Mouse (Mus musculus): ENCODE measurements around the gene Dennd4a. TPM values are rescaled to one million over a fixed set of nuclear protein-coding genes. Genes with fewer than 3 reads are reported as not detected.

The Dennd4a gene
- polyA plus RNA-seq, 1 experiment from 2014 or later, result 42.3 TPM

DNA sequence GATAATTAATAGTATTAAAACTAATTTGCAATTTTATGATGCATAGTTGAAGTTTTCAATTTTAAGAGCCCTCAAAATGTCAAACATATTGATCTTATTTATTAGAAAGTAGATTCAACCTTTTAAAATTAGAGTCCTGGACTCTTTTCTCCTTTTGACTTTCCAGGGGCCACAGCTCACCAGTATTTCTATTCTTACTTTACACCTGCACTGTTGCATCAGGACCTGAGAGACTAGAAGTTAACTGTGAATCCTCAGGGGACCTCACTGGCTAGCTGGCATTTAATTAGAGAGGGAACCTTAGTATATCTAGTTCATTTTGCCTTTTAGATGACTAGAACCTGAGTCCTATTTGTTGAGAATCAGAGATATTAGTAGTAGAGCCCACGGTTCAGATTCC lies 38.4 kb downstream of the Dennd4a start:
- H3K36me3 ChIP-seq (ENCODE audit: control insufficient read depth, insufficient read depth), result peaks cover 48% of the 10 kb centered on the region
- ATAC-seq (ENCODE audit: low read depth), result no peak
- no peaks in the 10 kb centered on the region for H3K9me3 ChIP-seq (replicated peaks; ENCODE audit: control insufficient read depth, low read length)

DNA sequence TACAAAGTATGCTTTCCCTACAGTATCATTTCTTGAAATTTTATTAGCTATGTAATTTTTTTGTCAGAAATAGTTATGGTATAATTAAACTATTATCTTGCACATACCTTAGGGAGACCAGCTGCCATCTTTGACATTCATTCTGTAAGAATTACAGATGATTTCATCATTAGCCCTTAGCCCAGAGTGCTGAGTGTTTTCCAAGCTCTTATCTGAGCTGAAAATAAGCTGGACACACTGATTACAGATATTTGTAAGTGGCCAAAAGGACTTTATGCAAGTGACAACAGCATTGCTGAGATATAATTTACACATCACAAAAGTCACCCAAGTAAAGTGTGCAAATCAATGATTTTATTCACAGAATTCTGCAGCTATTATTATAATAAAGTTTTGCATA lies 48.9 kb downstream of the Dennd4a start:
- Histone ChIP-seq H3K4me2 (ENCODE audit: low read depth, low read length) (no peak overlapping the region), H3K4me1 (ENCODE audit: control insufficient read depth, low read depth, low read length) (no peaks in the 10 kb centered on the region), H3K27ac (ENCODE audit: low read length) (no peak overlapping the region), H3K9ac (ENCODE audit: low read depth, low read length) (no peak overlapping the region), H3K27me3 (ENCODE audit: control insufficient read depth, insufficient read depth, low read depth, low read length) (no peaks in the 10 kb centered on the region), H3K9me3 (replicated peaks; ENCODE audit: control insufficient read depth, low read length) (no peaks in the 10 kb centered on the region), H3K4me3 (ENCODE audit: low read depth, low read length) (no peak overlapping the region), H3K36me3 (ENCODE audit: control insufficient read depth, insufficient read depth) (peaks cover 40% of the 10 kb centered on the region)
- ATAC-seq (ENCODE audit: low read depth), result no peak

More for the DNA sequence above, 38.4 kb downstream of the Dennd4a start:
- H3K27ac ChIP-seq (ENCODE audit: low read length), result no peak overlapping the region
- H3K9ac ChIP-seq (ENCODE audit: low read depth, low read length), result no peak overlapping the region
- no peak overlapping the region for H3K4me2 ChIP-seq (ENCODE audit: low read depth, low read length)
- peaks cover 11% of the 10 kb centered on the region for H3K4me1 ChIP-seq (ENCODE audit: control insufficient read depth, low read depth, low read length)
- 67% methylated on average over 1 of the region's 1 CpGs for WGBS (ENCODE audit: insufficient replicate concordance)
- no peaks in the 10 kb centered on the region for H3K27me3 ChIP-seq (ENCODE audit: control insufficient read depth, insufficient read depth, low read depth, low read length)
- no peak overlapping the region for H3K4me3 ChIP-seq (ENCODE audit: low read depth, low read length)

DNA sequence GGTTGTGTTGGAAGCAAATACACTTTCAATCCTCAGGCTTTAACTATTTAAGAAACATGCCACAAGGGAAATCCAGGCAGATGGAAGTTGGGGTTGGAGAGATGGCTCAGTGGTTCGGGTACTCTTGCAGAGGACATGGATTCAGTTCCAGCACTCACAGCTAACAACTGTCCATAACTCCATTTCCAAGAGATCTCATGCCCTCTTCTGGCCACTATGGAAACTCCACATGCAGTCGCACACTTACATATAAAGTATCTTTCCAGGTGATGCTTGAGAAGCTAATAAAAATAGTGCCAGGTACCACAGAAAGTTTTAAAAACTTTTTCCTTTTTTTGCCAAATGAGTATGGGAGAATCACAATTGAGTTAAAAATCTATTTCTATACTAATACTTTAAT lies 51.5 kb downstream of the Dennd4a start:
- H3K9ac ChIP-seq (ENCODE audit: low read depth, low read length), result no peak overlapping the region
- no peaks in the 10 kb centered on the region for H3K9me3 ChIP-seq (replicated peaks; ENCODE audit: control insufficient read depth, low read length)
- H3K27ac ChIP-seq (ENCODE audit: low read length), result no peak overlapping the region
- peaks cover 47% of the 10 kb centered on the region for H3K36me3 ChIP-seq (ENCODE audit: control insufficient read depth, insufficient read depth)
- no peaks in the 10 kb centered on the region for H3K4me1 ChIP-seq (ENCODE audit: control insufficient read depth, low read depth, low read length)
- no peak for ATAC-seq (ENCODE audit: low read depth)
- no peak overlapping the region for H3K4me2 ChIP-seq (ENCODE audit: low read depth, low read length)
- WGBS (ENCODE audit: insufficient replicate concordance), result 81% methylated on average over 2 of the region's 2 CpGs
- H3K27me3 ChIP-seq (ENCODE audit: control insufficient read depth, insufficient read depth, low read depth, low read length), result no peaks in the 10 kb centered on the region
- no peak overlapping the region for H3K4me3 ChIP-seq (ENCODE audit: low read depth, low read length)

DNA sequence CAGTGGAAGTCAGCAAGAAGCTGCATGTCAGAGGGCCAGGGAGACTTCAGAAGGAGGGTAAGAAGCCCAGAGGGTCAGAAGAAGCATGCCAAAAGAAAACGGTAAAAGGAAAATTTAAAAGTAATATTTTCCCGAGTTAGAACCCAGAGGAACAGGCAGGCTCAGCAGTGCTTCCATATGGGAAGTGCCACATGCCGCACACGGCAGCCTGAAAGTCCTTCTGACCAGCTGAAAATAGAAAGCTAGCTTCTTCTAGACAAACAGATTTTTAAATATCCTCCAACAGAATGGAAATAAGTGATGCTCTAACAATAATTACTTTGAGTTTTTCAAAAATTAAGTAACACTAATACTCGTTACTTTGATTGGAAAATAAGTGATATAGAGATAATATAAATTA lies 74.9 kb downstream of the Dennd4a start:
- Histone ChIP-seq H3K36me3 (ENCODE audit: control insufficient read depth, insufficient read depth) (peaks cover 42% of the 10 kb centered on the region), H3K9ac (ENCODE audit: low read depth, low read length) (no peak overlapping the region), H3K4me1 (ENCODE audit: control insufficient read depth, low read depth, low read length) (no peaks in the 10 kb centered on the region), H3K9me3 (replicated peaks; ENCODE audit: control insufficient read depth, low read length) (no peaks in the 10 kb centered on the region), H3K27me3 (ENCODE audit: control insufficient read depth, insufficient read depth, low read depth, low read length) (no peaks in the 10 kb centered on the region), H3K4me2 (ENCODE audit: low read depth, low read length) (no peak overlapping the region), H3K27ac (ENCODE audit: low read length) (no peak overlapping the region), H3K4me3 (ENCODE audit: low read depth, low read length) (no peak overlapping the region)
- no peak for ATAC-seq (ENCODE audit: low read depth)
- WGBS (ENCODE audit: insufficient replicate concordance), result 92% methylated on average over 5 of the region's 5 CpGs

DNA sequence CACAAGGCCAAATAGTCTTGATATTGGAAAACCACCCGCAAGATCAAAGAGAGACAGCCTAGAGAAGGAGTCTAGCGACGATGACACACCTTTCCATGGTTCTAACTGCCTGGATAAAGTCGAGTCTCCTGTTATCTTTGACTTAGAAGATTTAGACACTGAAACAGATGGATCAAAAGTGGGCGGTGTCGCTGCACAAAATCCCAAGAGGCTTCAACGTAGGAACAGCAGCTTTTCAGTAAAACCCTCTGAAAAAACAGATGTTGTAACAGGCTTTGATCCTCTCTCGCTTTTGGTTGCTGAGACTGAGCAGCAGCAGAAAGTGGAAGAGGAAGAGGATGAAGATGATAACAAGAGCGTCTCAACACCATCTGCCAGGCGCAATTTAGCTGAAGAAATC lies 85.5 kb downstream of the Dennd4a start:
- Histone ChIP-seq H3K9ac (ENCODE audit: low read depth, low read length) (no peak overlapping the region), H3K4me3 (ENCODE audit: low read depth, low read length) (no peak overlapping the region), H3K27ac (ENCODE audit: low read length) (no peak overlapping the region), H3K36me3 (ENCODE audit: control insufficient read depth, insufficient read depth) (peaks cover 71% of the 10 kb centered on the region), H3K27me3 (ENCODE audit: control insufficient read depth, insufficient read depth, low read depth, low read length) (no peaks in the 10 kb centered on the region), H3K4me1 (ENCODE audit: control insufficient read depth, low read depth, low read length) (no peaks in the 10 kb centered on the region), H3K9me3 (replicated peaks; ENCODE audit: control insufficient read depth, low read length) (no peaks in the 10 kb centered on the region), H3K4me2 (ENCODE audit: low read depth, low read length) (no peak overlapping the region)
- ATAC-seq (ENCODE audit: low read depth), result no peak
- 79% methylated on average over 10 of the region's 10 CpGs for WGBS (ENCODE audit: insufficient replicate concordance)

DNA sequence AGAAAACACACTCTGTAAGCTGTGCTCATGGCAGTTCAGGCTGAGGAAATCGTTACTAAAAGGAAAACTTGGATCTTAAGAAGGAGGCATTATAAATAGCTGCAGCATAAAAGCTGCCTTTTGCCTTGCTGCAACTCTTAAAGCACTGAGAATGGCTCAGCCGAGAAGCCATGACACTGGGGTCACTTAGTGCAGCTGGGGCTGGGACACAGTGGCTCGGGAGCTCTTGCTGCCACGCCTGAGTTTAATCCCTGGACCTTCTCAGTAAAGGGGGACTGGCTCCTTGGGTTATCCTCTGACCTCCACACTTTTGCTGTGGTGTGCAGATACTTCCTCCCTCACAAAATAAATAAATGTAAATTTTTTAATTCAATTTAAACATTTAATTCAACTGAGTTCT lies 91.7 kb downstream of the Dennd4a start:
- 72% methylated on average over 4 of the region's 4 CpGs for WGBS (ENCODE audit: insufficient replicate concordance)
- Histone ChIP-seq H3K4me2 (ENCODE audit: low read depth, low read length) (no peak overlapping the region), H3K4me1 (ENCODE audit: control insufficient read depth, low read depth, low read length) (no peaks in the 10 kb centered on the region), H3K4me3 (ENCODE audit: low read depth, low read length) (no peak overlapping the region), H3K9ac (ENCODE audit: low read depth, low read length) (no peak overlapping the region), H3K27ac (ENCODE audit: low read length) (no peak overlapping the region), H3K27me3 (ENCODE audit: control insufficient read depth, insufficient read depth, low read depth, low read length) (no peaks in the 10 kb centered on the region), H3K9me3 (replicated peaks; ENCODE audit: control insufficient read depth, low read length) (no peaks in the 10 kb centered on the region), H3K36me3 (ENCODE audit: control insufficient read depth, insufficient read depth) (peaks cover 76% of the 10 kb centered on the region)
- ATAC-seq (ENCODE audit: low read depth), result no peak

DNA sequence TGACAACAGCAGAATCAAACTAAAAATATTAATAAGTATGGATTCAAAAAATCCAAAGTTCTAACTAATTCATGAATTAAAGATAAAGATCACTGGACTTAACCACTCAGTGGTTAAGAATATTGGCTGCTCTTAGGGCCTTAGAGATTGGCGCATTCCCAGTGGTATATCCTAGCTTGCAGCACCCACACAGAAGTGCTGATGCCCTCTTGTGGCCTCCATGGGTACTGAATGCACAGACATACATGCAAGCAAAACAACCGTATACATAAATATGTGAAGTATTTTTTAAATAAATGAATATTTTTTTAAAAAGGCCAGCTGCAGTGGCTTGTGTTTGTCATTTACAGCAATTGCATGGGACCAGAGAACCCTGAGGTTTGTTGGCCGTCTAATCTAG lies 92.2 kb downstream of the Dennd4a start:
- Histone ChIP-seq H3K27me3 (ENCODE audit: control insufficient read depth, insufficient read depth, low read depth, low read length) (no peaks in the 10 kb centered on the region), H3K4me1 (ENCODE audit: control insufficient read depth, low read depth, low read length) (no peaks in the 10 kb centered on the region), H3K9ac (ENCODE audit: low read depth, low read length) (no peak overlapping the region), H3K4me3 (ENCODE audit: low read depth, low read length) (no peak overlapping the region), H3K4me2 (ENCODE audit: low read depth, low read length) (no peak overlapping the region), H3K9me3 (replicated peaks; ENCODE audit: control insufficient read depth, low read length) (no peaks in the 10 kb centered on the region), H3K36me3 (ENCODE audit: control insufficient read depth, insufficient read depth) (peaks cover 74% of the 10 kb centered on the region), H3K27ac (ENCODE audit: low read length) (no peak overlapping the region)
- no peak for ATAC-seq (ENCODE audit: low read depth)
- WGBS (ENCODE audit: insufficient replicate concordance), result 70% methylated on average over 3 of the region's 3 CpGs

DNA sequence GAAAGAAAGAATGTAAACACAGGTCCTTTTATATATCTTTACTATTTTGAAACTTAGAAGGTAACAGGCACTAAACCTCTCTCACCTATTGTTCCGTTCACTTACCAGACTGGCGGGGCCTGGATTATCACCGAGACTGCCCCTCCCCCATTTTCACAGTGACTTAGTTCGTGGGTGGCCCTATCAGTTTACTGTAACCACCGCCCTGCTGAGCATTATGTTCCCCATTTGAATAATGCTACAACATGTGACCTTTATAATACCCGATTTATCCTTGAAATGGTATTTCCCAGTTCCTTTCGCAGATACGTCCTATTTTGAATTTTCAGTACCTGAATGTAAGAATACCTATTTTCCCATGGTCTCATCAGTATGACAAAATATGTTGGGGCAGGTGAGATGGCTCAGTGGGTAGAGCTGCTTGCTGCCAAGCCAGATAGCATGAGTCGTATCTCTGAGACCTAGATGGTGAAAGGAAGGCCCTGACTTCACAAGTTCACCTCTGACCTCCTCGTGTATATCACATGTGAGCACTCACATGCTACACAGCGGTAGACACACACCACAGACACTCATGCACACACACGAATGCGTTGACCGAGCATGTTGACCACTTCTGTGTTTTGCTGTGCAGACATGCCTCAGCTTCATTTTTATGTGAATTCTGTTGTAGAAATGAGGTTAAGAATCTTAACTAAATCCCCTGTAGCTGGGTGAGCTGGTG lies 93.9 kb downstream of the Dennd4a start:
- H3K4me1 ChIP-seq (ENCODE audit: control insufficient read depth, low read depth, low read length), result no peaks in the 10 kb centered on the region
- no peak overlapping the region for H3K27ac ChIP-seq (ENCODE audit: low read length)
- no peaks in the 10 kb centered on the region for H3K9me3 ChIP-seq (replicated peaks; ENCODE audit: control insufficient read depth, low read length)
- no peak overlapping the region for H3K4me3 ChIP-seq (ENCODE audit: low read depth, low read length)
- no peak overlapping the region for H3K4me2 ChIP-seq (ENCODE audit: low read depth, low read length)
- peaks cover 73% of the 10 kb centered on the region for H3K36me3 ChIP-seq (ENCODE audit: control insufficient read depth, insufficient read depth)
- no peak overlapping the region for H3K9ac ChIP-seq (ENCODE audit: low read depth, low read length)
- 76% methylated on average over 14 of the region's 14 CpGs for WGBS (ENCODE audit: insufficient replicate concordance)
- no peak for ATAC-seq (ENCODE audit: low read depth)
- no peaks in the 10 kb centered on the region for H3K27me3 ChIP-seq (ENCODE audit: control insufficient read depth, insufficient read depth, low read depth, low read length)

DNA sequence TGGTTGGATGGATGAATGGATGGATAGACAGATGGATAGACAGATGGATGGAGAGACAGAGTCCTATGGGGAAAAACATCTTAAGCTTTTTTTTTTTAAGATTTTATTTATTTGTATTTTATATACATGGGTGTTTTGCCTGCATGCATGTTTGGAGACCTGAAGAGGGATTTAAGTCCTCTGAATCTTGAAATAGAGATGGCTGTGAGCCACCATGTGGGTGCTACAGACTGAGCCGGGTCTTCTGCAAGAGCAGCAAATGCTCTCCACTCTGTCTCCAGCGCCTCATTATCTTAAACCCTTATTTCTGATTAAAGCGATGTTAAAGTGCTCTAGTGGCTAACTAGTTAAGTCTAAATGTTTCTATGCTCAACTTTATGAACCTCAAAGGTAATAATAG lies 96.3 kb downstream of the Dennd4a start:
- no peak for ATAC-seq (ENCODE audit: low read depth)
- Histone ChIP-seq H3K4me1 (ENCODE audit: control insufficient read depth, low read depth, low read length) (no peaks in the 10 kb centered on the region), H3K27me3 (ENCODE audit: control insufficient read depth, insufficient read depth, low read depth, low read length) (no peaks in the 10 kb centered on the region), H3K9ac (ENCODE audit: low read depth, low read length) (no peak overlapping the region), H3K9me3 (replicated peaks; ENCODE audit: control insufficient read depth, low read length) (no peaks in the 10 kb centered on the region), H3K4me2 (ENCODE audit: low read depth, low read length) (no peak overlapping the region), H3K36me3 (ENCODE audit: control insufficient read depth, insufficient read depth) (peaks cover 79% of the 10 kb centered on the region), H3K27ac (ENCODE audit: low read length) (no peak overlapping the region), H3K4me3 (ENCODE audit: low read depth, low read length) (no peak overlapping the region)
- 89% methylated on average over 3 of the region's 3 CpGs for WGBS (ENCODE audit: insufficient replicate concordance)

Data from liver, embryonic 16.5 days (tissue).